Mouse (Mus musculus) forebrain, embryonic 15.5 days (tissue): ENCODE measurements at regions not wholly inside any gene's neighbourhood (a gene's known extent, or its start where the extent isn't known, plus 50 kb on each side); places are given as distances from the start of the nearest gene placed in this dataset.

Experiments
- ATAC-seq: fragments of 200-750 bp; cut with Nextera tagmentation; replicated peaks from 2 replicates; pipeline ENCODE4 v1.8.0; 2017; ENCODE audit warnings: mild to moderate bottlenecking, moderate TSS enrichment, moderate library complexity
- H3K27ac ChIP-seq: fragments of 300-500 bp; sonication (generic); replicated peaks from 2 replicates; pipeline ENCODE4 v1.5.1; 2015; ENCODE audit warnings: mild to moderate bottlenecking, inconsistent platforms
- H3K27me3 ChIP-seq: fragments of 300-500 bp; sonication (generic); 2 replicates; pipeline ENCODE4 v1.6.1; 2015; ENCODE audit warnings: inconsistent platforms
- H3K36me3 ChIP-seq: fragments of 300-500 bp; sonication (generic); 2 replicates; pipeline ENCODE4 v1.6.1; 2015; ENCODE audit warnings: mild to moderate bottlenecking, inconsistent platforms
- H3K4me1 ChIP-seq: fragments of 300-500 bp; sonication (generic); 2 replicates; pipeline ENCODE4 v1.6.1; 2015; ENCODE audit warnings: inconsistent platforms
- H3K4me2 ChIP-seq: fragments of 300-500 bp; sonication (generic); replicated peaks from 2 replicates; pipeline ENCODE4 v1.6.1; 2015; ENCODE audit warnings: mild to moderate bottlenecking, inconsistent platforms
- H3K4me3 ChIP-seq: fragments of 300-500 bp; sonication (generic); 2 replicates; pipeline ENCODE4 v1.5.1; 2015; ENCODE audit warnings: mild to moderate bottlenecking, inconsistent platforms
- H3K9ac ChIP-seq: fragments of 300-500 bp; sonication (generic); replicated peaks from 2 replicates; pipeline ENCODE4 v1.6.1; 2015; ENCODE audit warnings: mild to moderate bottlenecking, inconsistent platforms
- H3K9me3 ChIP-seq: fragments of 300-500 bp; sonication (generic); 2 replicates; pipeline ENCODE4 v1.6.1; 2016; ENCODE audit warnings: inconsistent platforms
- WGBS: fragments of 180-500 bp; shearing (Covaris S2); methylation state at CpG from one replicate; pipeline ENCODE4 v1.1.7; 2015; ENCODE audit warnings: mixed read lengths; 5-methylcytosine and 5-hydroxymethylcytosine counted together

GRCm38 (mm10) chr3:21218936-21219335 lies 852.0 kb upstream of the Agtr1b start:
- no peak for ATAC-seq
- Histone ChIP-seq H3K9me3 (no peaks in the 10 kb centered on the region), H3K9ac (no peak overlapping the region), H3K27me3 (no peaks in the 10 kb centered on the region), H3K4me2 (no peak overlapping the region), H3K27ac (no peak overlapping the region), H3K36me3 (no peaks in the 10 kb centered on the region), H3K4me3 (no peak overlapping the region), H3K4me1 (no peaks in the 10 kb centered on the region)
- 94% methylated on average over 1 of the region's 1 CpGs for WGBS

GRCm38 (mm10) chr3:21241184-21241583 lies 835.3 kb upstream of the Tbl1xr1 start:
- Histone ChIP-seq H3K9me3 (no peaks in the 10 kb centered on the region), H3K27ac (no peak overlapping the region), H3K36me3 (no peaks in the 10 kb centered on the region), H3K27me3 (no peaks in the 10 kb centered on the region), H3K4me2 (no peak overlapping the region), H3K9ac (no peak overlapping the region), H3K4me3 (no peak overlapping the region), H3K4me1 (no peaks in the 10 kb centered on the region)
- 77% methylated on average over 2 of the region's 2 CpGs for WGBS
- ATAC-seq = no peak

DNA sequence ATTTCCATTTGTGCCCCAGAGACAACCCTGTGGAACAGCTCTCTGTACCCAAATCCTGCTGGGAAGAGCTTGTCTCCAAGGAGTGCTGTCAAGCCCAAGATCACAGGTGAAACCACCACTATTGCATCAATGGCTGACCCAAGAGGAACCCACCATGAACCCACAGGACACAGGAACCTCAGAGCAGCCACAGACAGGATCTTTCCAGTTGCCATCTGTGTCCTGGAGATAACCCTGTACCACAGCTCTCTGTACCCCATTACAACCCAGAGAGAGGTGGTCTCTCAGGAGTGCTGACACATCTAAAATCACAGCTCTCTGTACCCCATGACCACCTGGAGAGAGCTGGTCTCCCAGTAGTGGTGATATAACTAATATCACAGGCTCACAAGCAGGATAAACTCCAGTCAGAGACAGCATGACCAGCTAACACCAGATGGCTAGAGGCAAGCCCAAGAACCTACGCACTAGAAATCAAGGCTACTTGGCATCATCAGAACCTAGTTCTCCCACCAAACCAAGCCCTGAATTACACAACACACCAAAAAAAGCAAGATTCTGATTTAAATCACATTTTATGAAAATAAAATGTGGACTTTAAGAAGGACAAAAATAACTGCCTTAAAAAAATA lies 820.2 kb upstream of the Tbl1xr1 start:
- WGBS = 97% methylated on average over 1 of the region's 1 CpGs
- H3K9me3 ChIP-seq = no peaks in the 10 kb centered on the region
- H3K4me3 ChIP-seq = no peak overlapping the region
- H3K4me1 ChIP-seq = no peaks in the 10 kb centered on the region
- H3K9ac ChIP-seq = no peak overlapping the region
- no peak for ATAC-seq
- H3K27ac ChIP-seq = no peak overlapping the region
- H3K36me3 ChIP-seq = no peaks in the 10 kb centered on the region
- no peaks in the 10 kb centered on the region for H3K27me3 ChIP-seq
- no peak overlapping the region for H3K4me2 ChIP-seq

- Histone ChIP-seq H3K9ac (no peak overlapping the region), H3K4me1 (no peaks in the 10 kb centered on the region), H3K4me2 (no peak overlapping the region), H3K27me3 (no peaks in the 10 kb centered on the region), H3K36me3 (no peaks in the 10 kb centered on the region), H3K9me3 (no peaks in the 10 kb centered on the region), H3K27ac (no peak overlapping the region), H3K4me3 (no peak overlapping the region)
- WGBS = 94% methylated on average over 2 of the region's 2 CpGs
- no peak for ATAC-seq
Observed at GRCm38 (mm10) chr3:21263317-21263716, 813.1 kb upstream of the Tbl1xr1 start.

DNA sequence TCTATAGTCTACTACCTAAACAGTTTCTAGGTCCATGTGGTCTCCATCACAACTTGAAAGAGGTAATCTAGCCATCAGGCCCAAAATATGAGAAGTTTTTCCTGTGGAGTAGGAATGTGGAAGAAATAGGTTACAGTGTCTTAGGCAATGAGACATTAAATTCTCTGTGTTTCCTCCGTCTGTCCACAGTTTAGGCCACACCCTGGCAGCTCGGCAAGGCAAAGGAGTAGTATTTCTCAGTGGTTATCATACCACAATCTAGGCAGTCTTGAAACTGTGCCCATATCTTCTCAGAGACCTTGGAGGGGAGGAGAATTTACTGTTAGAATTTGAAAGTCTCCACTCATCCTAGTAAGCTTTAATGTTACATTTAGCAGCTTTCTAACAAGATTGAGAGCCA lies 811.0 kb upstream of the Tbl1xr1 start:
- Histone ChIP-seq H3K36me3 (no peaks in the 10 kb centered on the region), H3K27ac (no peak overlapping the region), H3K4me1 (no peaks in the 10 kb centered on the region), H3K4me3 (no peak overlapping the region), H3K4me2 (no peak overlapping the region), H3K9me3 (no peaks in the 10 kb centered on the region), H3K27me3 (no peaks in the 10 kb centered on the region), H3K9ac (no peak overlapping the region)
- ATAC-seq = no peak
- WGBS = 88% methylated on average over 2 of the region's 2 CpGs

- no peaks in the 10 kb centered on the region for H3K4me1 ChIP-seq
- H3K36me3 ChIP-seq = no peaks in the 10 kb centered on the region
- H3K4me3 ChIP-seq = no peak overlapping the region
- no peak overlapping the region for H3K27ac ChIP-seq
- no peak overlapping the region for H3K9ac ChIP-seq
- WGBS = 91% methylated on average over 7 of the region's 7 CpGs
- H3K9me3 ChIP-seq = no peaks in the 10 kb centered on the region
- H3K27me3 ChIP-seq = no peaks in the 10 kb centered on the region
- no peak for ATAC-seq
- no peak overlapping the region for H3K4me2 ChIP-seq
Observed at GRCm38 (mm10) chr3:21268429-21269129, 807.9 kb upstream of the Tbl1xr1 start.

- no peaks in the 10 kb centered on the region for H3K9me3 ChIP-seq
- 78% methylated on average over 2 of the region's 2 CpGs for WGBS
- ATAC-seq = no peak
Observed at GRCm38 (mm10) chr3:21269130-21269440, 807.4 kb upstream of the Tbl1xr1 start.

DNA sequence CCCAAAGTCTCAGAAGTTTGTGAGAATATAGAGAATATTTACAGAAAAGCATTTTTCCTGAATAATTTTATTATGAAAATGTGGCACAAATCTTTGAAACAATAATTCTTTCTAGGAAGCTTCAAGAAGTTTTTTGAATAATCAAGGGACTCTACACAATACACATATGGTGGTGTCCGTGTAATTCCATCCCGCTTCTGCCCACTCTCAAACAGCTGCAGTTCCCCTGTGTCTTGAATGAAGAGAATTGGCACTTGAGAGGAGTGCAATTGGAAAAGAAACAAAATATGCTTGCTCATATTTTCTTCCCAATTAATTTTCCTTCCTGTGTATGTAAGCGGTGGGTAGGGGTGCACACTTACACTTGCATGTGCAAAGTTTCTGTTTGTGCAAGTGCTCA lies 805.7 kb upstream of the Tbl1xr1 start:
- WGBS = 86% methylated on average over 3 of the region's 3 CpGs
- no peak overlapping the region for H3K4me3 ChIP-seq
- no peak for ATAC-seq
- H3K27me3 ChIP-seq = no peaks in the 10 kb centered on the region
- no peak overlapping the region for H3K4me2 ChIP-seq
- H3K9ac ChIP-seq = no peak overlapping the region
- H3K36me3 ChIP-seq = no peaks in the 10 kb centered on the region
- H3K27ac ChIP-seq = no peak overlapping the region
- H3K4me1 ChIP-seq = no peaks in the 10 kb centered on the region
- H3K9me3 ChIP-seq = no peaks in the 10 kb centered on the region

More at GRCm38 (mm10) chr3:21269130-21269440, 807.4 kb upstream of the Tbl1xr1 start:
- H3K27ac ChIP-seq = no peak overlapping the region
- no peak overlapping the region for H3K4me2 ChIP-seq
- H3K27me3 ChIP-seq = no peaks in the 10 kb centered on the region
- H3K9ac ChIP-seq = no peak overlapping the region
- no peaks in the 10 kb centered on the region for H3K36me3 ChIP-seq
- H3K4me1 ChIP-seq = no peaks in the 10 kb centered on the region
- no peak overlapping the region for H3K4me3 ChIP-seq

- 92% methylated on average over 4 of the region's 4 CpGs for WGBS
- no peak for ATAC-seq
- no peak overlapping the region for H3K9ac ChIP-seq
- H3K4me2 ChIP-seq = no peak overlapping the region
- H3K9me3 ChIP-seq = no peaks in the 10 kb centered on the region
- H3K36me3 ChIP-seq = no peaks in the 10 kb centered on the region
- H3K27me3 ChIP-seq = no peaks in the 10 kb centered on the region
- no peak overlapping the region for H3K4me3 ChIP-seq
- H3K27ac ChIP-seq = no peak overlapping the region
- no peaks in the 10 kb centered on the region for H3K4me1 ChIP-seq
Observed at GRCm38 (mm10) chr3:21272219-21272618, 804.2 kb upstream of the Tbl1xr1 start.

GRCm38 (mm10) chr3:21292774-21293173 lies 783.7 kb upstream of the Tbl1xr1 start:
- H3K27me3 ChIP-seq = no peaks in the 10 kb centered on the region
- no peak for ATAC-seq
- no peak overlapping the region for H3K4me3 ChIP-seq
- H3K27ac ChIP-seq = no peak overlapping the region
- H3K4me1 ChIP-seq = peaks cover 7% of the 10 kb centered on the region; the same call in 1 of the 2 replicates
- 76% methylated on average over 1 of the region's 1 CpGs for WGBS
- H3K4me2 ChIP-seq = no peak overlapping the region
- H3K9me3 ChIP-seq = no peaks in the 10 kb centered on the region
- H3K36me3 ChIP-seq = no peaks in the 10 kb centered on the region
- H3K9ac ChIP-seq = no peak overlapping the region

GRCm38 (mm10) chr3:21293308-21293707 lies 783.1 kb upstream of the Tbl1xr1 start:
- H3K27me3 ChIP-seq = no peaks in the 10 kb centered on the region
- H3K9ac ChIP-seq = no peak overlapping the region
- no peak overlapping the region for H3K4me2 ChIP-seq
- H3K36me3 ChIP-seq = no peaks in the 10 kb centered on the region
- peaks cover 7% of the 10 kb centered on the region; the same call in 1 of the 2 replicates for H3K4me1 ChIP-seq
- 75% methylated on average over 2 of the region's 2 CpGs for WGBS
- no peaks in the 10 kb centered on the region for H3K9me3 ChIP-seq
- no peak overlapping the region for H3K27ac ChIP-seq
- 0 out of 2 replicates have a peak, but pooled peaks have one; percentile 53 for ATAC-seq
- no peak overlapping the region for H3K4me3 ChIP-seq

GRCm38 (mm10) chr3:21294776-21295175 lies 781.7 kb upstream of the Tbl1xr1 start:
- Histone ChIP-seq H3K9me3 (no peaks in the 10 kb centered on the region), H3K9ac (no peak overlapping the region), H3K4me2 (no peak overlapping the region), H3K4me3 (no peak overlapping the region), H3K27me3 (no peaks in the 10 kb centered on the region), H3K4me1 (peaks cover 7% of the 10 kb centered on the region; the same call in 1 of the 2 replicates), H3K27ac (no peak overlapping the region), H3K36me3 (no peaks in the 10 kb centered on the region)
- no peak for ATAC-seq
- WGBS = 91% methylated on average over 3 of the region's 3 CpGs
